Mouse (Mus musculus) limb, embryonic 14.5 days (tissue): ENCODE measurements at regions not wholly inside any gene's neighbourhood (a gene's known extent, or its start where the extent isn't known, plus 50 kb on each side); places are given as distances from the start of the nearest gene placed in this dataset.

Experiments
- ATAC-seq: fragments of 200-750 bp; cut with Nextera tagmentation; 2 replicates; pipeline ENCODE4 v1.8.0; 2017; ENCODE audit warnings: low read depth, moderate number of reproducible peaks, moderate TSS enrichment; ENCODE audit not compliant: low FRiP score
- DNase-seq: peaks from one replicate; pipeline ENCODE4 v3.0.0-alpha.2; 2015; ENCODE audit warnings: low spot score
- H3K27ac ChIP-seq: fragments of 300-500 bp; sonication (generic); replicated peaks from 2 replicates; pipeline ENCODE4 v1.5.1; 2014; ENCODE audit warnings: low read depth, mild to moderate bottlenecking, low read length, moderate library complexity, mixed read lengths
- H3K27me3 ChIP-seq: fragments of 300-500 bp; sonication (generic); 2 replicates; pipeline ENCODE4 v1.6.1; 2014; ENCODE audit warnings: low read length, mixed read lengths; ENCODE audit not compliant: control insufficient read depth, insufficient read depth
- H3K36me3 ChIP-seq: fragments of 300-500 bp; sonication (generic); 2 replicates; pipeline ENCODE4 v1.6.1; 2014; ENCODE audit warnings: mild to moderate bottlenecking, low read length, moderate library complexity, mixed read lengths; ENCODE audit not compliant: control insufficient read depth, insufficient read depth
- H3K4me1 ChIP-seq: fragments of 300-500 bp; sonication (generic); 2 replicates; pipeline ENCODE4 v1.6.1; 2014; ENCODE audit warnings: antibody characterized with exemption, low read length, mixed read lengths; ENCODE audit not compliant: control insufficient read depth, insufficient read depth
- H3K4me2 ChIP-seq: fragments of 300-500 bp; sonication (generic); replicated peaks from 2 replicates; pipeline ENCODE4 v1.6.1; 2014; ENCODE audit warnings: low read depth, mild to moderate bottlenecking, low read length, moderate library complexity; ENCODE audit not compliant: severe bottlenecking
- H3K4me3 ChIP-seq: fragments of 300-500 bp; sonication (generic); replicated peaks from 2 replicates; pipeline ENCODE4 v1.5.1; 2014; ENCODE audit warnings: low read length
- H3K9ac ChIP-seq: fragments of 300-500 bp; sonication (generic); 2 replicates; pipeline ENCODE4 v1.6.1; 2014; ENCODE audit warnings: mild to moderate bottlenecking, low read depth, low read length, moderate library complexity; ENCODE audit not compliant: severe bottlenecking
- H3K9me3 ChIP-seq: fragments of 300-500 bp; sonication (generic); 2 replicates; pipeline ENCODE4 v1.6.1; 2016; ENCODE audit warnings: low read length; ENCODE audit not compliant: control insufficient read depth
- POLR2A ChIP-seq: fragments of 200-500 bp; IDR thresholded peaks from 2 replicates; pipeline ENCODE4 v1.8.0; 2012; ENCODE audit warnings: inconsistent platforms, mild to moderate bottlenecking, moderate library complexity, borderline replicate concordance; ENCODE audit not compliant: insufficient read depth, insufficient read length; ENCODE audit errors: extremely low read depth
- WGBS: fragments of 180-500 bp; shearing (Covaris S2); extraction: QIAGEN DNeasy Blood & Tissue Kit; methylation state at CpG from one replicate; pipeline ENCODE4 v1.1.7; 2014; 5-methylcytosine and 5-hydroxymethylcytosine counted together

DNA sequence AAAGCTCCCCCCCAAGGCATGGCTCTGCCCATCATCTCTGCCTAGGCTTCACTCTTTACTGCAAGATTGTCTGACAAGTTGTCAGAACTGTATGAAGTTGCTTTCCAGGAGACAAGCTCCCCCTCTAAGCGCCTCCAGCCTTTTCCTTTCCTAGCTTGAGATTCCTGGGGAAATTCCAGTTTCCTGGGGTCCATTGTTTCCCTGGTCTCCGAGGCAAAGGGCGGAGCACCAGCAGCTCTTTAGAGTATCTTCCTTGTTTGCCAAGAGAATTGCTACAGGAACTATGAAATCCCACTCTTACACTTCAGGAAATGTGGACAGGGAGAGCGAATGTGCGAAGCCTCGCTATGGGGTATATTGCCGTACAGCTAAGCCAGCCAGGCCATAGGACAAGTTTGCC, 108.2 kb upstream of the Tnfaip3 start:
- 69% methylated on average over 7 of the region's 7 CpGs for WGBS
- no peak for ATAC-seq

GRCm38 (mm10) chr10:19122221-19122620, 106.8 kb upstream of the Tnfaip3 start:
- Histone ChIP-seq H3K4me2 (no peak overlapping the region), H3K4me3 (no peak overlapping the region), H3K27me3 (no peaks in the 10 kb centered on the region), H3K27ac (no peak overlapping the region), H3K9ac (no peak overlapping the region), H3K36me3 (no peaks in the 10 kb centered on the region), H3K9me3 (no peaks in the 10 kb centered on the region), H3K4me1 (peaks cover 2% of the 10 kb centered on the region; the same call in 1 of the 2 replicates)
- 50% methylated on average over 6 of the region's 6 CpGs for WGBS
- ATAC-seq (no peak), DNase-seq (peak; percentile 42)
- TF ChIP-seq POLR2A = no peak

More for the DNA sequence above, 108.2 kb upstream of the Tnfaip3 start:
- Histone ChIP-seq H3K4me3 (no peak overlapping the region), H3K4me1 (peaks cover 2% of the 10 kb centered on the region; the same call in 1 of the 2 replicates), H3K27ac (no peak overlapping the region), H3K4me2 (no peak overlapping the region), H3K9ac (no peak overlapping the region), H3K36me3 (no peaks in the 10 kb centered on the region), H3K9me3 (no peaks in the 10 kb centered on the region), H3K27me3 (no peaks in the 10 kb centered on the region)
- DNase-seq = peak; percentile 47
- TF ChIP-seq POLR2A = no peak

DNA sequence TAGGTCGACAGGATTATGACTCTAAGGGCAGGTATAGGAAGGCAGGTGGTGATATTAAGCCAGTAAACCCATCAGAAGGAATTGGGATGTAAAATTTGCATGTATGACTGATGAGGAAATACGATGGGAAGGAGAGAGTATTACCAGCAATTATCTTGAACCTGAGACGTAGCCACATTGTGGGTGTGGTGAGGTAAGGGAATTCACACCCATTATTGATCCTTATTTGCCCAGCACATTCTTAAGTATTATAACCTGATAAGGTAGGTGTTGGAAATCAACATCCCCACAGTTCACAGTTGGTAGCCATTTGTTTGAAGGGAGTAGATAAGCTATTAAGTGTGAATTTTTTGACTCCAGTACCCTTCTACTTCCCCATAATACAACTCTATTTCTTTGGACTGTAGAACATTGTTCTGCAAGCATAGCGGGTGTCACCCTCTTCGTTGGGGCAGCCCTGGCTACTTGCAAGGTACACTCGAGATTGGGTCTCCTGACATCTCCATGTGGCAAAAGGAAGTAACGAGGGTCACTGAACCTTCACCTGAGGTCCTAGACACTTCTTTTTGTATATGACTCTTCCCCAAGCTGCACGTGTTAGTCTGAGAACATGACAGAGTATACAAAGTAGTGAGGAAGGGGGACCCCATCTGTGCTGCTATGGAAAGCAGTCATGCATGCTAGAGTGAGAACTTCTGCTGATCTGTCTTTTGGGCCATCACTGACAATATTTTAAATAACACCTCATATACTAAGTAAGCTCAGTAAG, 104.0 kb upstream of the Tnfaip3 start:
- Histone ChIP-seq H3K27me3 (no peaks in the 10 kb centered on the region), H3K4me2 (no peak overlapping the region), H3K4me3 (no peak overlapping the region), H3K4me1 (peaks cover 2% of the 10 kb centered on the region; the same call in 1 of the 2 replicates), H3K9ac (no peak overlapping the region), H3K36me3 (no peaks in the 10 kb centered on the region), H3K27ac (no peak overlapping the region), H3K9me3 (no peaks in the 10 kb centered on the region)
- ATAC-seq (no peak), DNase-seq (no peak)
- no peak for TF ChIP-seq POLR2A
- 79% methylated on average over 8 of the region's 8 CpGs for WGBS

DNA sequence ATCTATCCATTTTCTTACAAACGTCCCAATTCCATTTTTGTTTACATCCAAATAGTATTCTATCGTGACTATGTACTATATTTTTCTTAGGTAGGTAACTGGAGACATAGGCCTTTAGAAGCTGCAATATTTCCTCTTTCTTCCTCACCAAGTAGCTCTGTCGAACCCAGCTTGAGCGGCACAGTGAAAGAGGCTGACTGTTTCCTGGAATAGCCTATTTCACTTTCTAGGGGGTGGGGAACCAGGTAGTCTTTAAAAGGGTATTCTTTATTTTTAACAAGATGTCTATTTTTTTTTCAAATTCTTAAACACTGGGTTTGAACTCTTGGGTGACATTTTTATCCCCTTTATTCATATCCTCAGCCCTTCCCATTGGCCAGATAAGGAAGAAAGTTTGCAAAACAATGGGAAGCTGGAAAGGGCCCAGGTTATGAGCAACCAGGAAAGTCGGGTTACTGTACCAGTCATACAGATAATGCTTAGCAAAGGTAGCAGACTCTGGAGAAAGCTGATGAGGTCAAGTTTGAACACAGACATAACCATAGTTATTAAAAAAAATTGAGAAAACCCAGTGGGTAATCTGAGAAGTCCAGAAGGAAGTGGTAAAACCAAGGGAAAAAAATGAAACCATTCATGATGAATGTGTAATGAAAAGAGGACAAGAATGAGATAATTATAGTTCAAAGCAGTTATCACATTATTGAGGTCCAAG, 103.3 kb upstream of the Tnfaip3 start:
- no peak for TF ChIP-seq POLR2A
- Histone ChIP-seq H3K4me1 (peaks cover 2% of the 10 kb centered on the region; the same call in 1 of the 2 replicates), H3K4me2 (no peak overlapping the region), H3K27ac (no peak overlapping the region), H3K9me3 (no peaks in the 10 kb centered on the region), H3K36me3 (no peaks in the 10 kb centered on the region), H3K4me3 (no peak overlapping the region), H3K9ac (no peak overlapping the region), H3K27me3 (no peaks in the 10 kb centered on the region)
- 70% methylated on average over 5 of the region's 5 CpGs for WGBS
- DNase-seq = no peak
- ATAC-seq = no peak

DNA sequence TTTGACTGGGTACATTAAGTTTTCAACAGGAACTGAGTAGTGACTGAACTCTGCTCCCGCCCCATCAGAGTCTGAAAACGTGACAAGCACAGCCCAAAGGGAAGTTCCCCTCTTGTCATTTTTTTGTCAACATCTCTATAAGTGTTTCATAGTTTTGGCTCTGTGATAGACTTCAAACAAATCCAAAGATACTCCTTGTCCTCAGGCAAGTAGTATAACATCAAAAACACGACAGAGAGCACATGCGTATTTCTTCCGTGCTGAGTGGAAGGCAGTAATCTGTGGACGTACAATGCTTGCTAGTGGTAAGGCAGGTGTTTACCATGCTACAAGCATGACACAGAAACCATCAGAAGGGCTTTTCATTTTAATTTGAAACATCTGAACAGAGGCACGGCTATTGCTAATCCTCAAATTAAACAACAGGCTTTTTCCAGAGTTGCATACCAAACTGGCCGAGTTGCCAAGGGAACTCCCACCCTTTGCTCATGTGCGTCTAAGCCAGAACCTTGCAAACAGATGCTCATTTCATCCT, 101.7 kb upstream of the Tnfaip3 start:
- Histone ChIP-seq H3K4me1 (peaks cover under 1% of the 10 kb centered on the region; the same call in 1 of the 2 replicates), H3K36me3 (no peaks in the 10 kb centered on the region), H3K4me2 (no peak overlapping the region), H3K27ac (no peak overlapping the region), H3K4me3 (no peak overlapping the region), H3K9me3 (no peaks in the 10 kb centered on the region), H3K27me3 (no peaks in the 10 kb centered on the region), H3K9ac (no peak overlapping the region)
- no peak for TF ChIP-seq POLR2A
- ATAC-seq (peak; percentile 44; the same call in 1 of the 2 replicates), DNase-seq (peak; percentile 60)
- WGBS = 21% methylated on average over 9 of the region's 9 CpGs
